Mouse (Mus musculus) liver, embryonic 15.5 days (tissue): Measurements from ENCODE around the gene Pla2r1. TPM values are rescaled to one million over a fixed set of nuclear protein-coding genes. Genes with fewer than 3 reads are reported as not detected.

ENCODE experiments used
- ATAC-seq: fragments of 200-750 bp; cut with Nextera tagmentation; 2 replicates; pipeline ENCODE4 v1.8.0; 2017; ENCODE audit warnings: moderate number of reproducible peaks, mild to moderate bottlenecking, moderate library complexity; ENCODE audit not compliant: insufficient read depth
- H3K27ac ChIP-seq: fragments of 300-500 bp; sonication (generic); replicated peaks from 2 replicates; pipeline ENCODE4 v1.5.1; 2015; ENCODE audit warnings: mild to moderate bottlenecking, inconsistent platforms
- H3K27me3 ChIP-seq: fragments of 300-500 bp; sonication (generic); 2 replicates; pipeline ENCODE4 v1.6.1; 2015; ENCODE audit warnings: mild to moderate bottlenecking, inconsistent platforms
- H3K36me3 ChIP-seq: fragments of 300-500 bp; sonication (generic); replicated peaks from 2 replicates; pipeline ENCODE4 v1.6.1; 2015; ENCODE audit warnings: moderate library complexity, mild to moderate bottlenecking, inconsistent platforms
- H3K4me1 ChIP-seq: fragments of 300-500 bp; sonication (generic); replicated peaks from 2 replicates; pipeline ENCODE4 v1.6.1; 2015; ENCODE audit warnings: inconsistent platforms
- H3K4me2 ChIP-seq: fragments of 300-500 bp; sonication (generic); 2 replicates; pipeline ENCODE4 v1.6.1; 2015; ENCODE audit warnings: moderate library complexity, mild to moderate bottlenecking, inconsistent platforms
- H3K4me3 ChIP-seq: fragments of 300-500 bp; sonication (generic); replicated peaks from 2 replicates; pipeline ENCODE4 v1.5.1; 2015; ENCODE audit warnings: mild to moderate bottlenecking, inconsistent platforms
- H3K9ac ChIP-seq: fragments of 300-500 bp; sonication (generic); 2 replicates; pipeline ENCODE4 v1.6.1; 2015; ENCODE audit warnings: moderate library complexity, mild to moderate bottlenecking, inconsistent platforms
- H3K9me3 ChIP-seq: fragments of 300-500 bp; sonication (generic); replicated peaks from 2 replicates; pipeline ENCODE4 v1.6.1; 2016; ENCODE audit warnings: inconsistent platforms
- WGBS: fragments of 180-500 bp; shearing (Covaris S2); methylation state at CpG from one replicate; pipeline ENCODE4 v1.1.7; 2015; ENCODE audit warnings: mixed read lengths; ENCODE audit not compliant: insufficient replicate concordance; 5-methylcytosine and 5-hydroxymethylcytosine counted together
- polyA plus RNA-seq: library from polyadenylated mRNA; unstranded; fragments of >200 nt; fragmentation: Nextera tagmentation; extraction: Ambion mirVana; gene quantifications from 2 replicates; pipeline ENCODE4 v1.2.1, GENCODE M21; 2015

The Pla2r1 gene
- polyA plus RNA-seq, 1 experiment from 2014 or later, result 0.23 TPM

DNA sequence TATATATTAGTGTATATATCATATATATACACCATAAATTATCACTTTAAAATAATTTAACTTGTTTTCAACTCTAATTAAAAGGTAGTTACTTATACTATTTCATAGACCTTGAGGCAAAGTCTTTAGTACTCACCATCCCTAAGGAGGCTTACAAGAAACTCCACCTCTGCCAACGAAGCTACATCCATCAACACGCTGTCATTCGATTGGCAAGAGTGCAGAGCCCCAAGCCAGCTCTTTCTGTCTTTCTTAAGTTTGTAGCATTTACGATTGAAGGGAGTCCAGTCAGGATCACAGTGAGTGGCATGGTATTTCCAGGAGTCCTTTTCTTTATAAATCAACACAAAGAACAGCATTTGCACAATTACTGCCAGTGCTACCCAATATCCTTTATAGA lies 49.1 kb downstream of the Pla2r1 start:
- Histone ChIP-seq H3K4me1 (no peaks in the 10 kb centered on the region), H3K4me3 (no peak overlapping the region), H3K4me2 (no peak overlapping the region), H3K9me3 (no peaks in the 10 kb centered on the region), H3K27ac (no peak overlapping the region), H3K36me3 (no peaks in the 10 kb centered on the region), H3K27me3 (no peaks in the 10 kb centered on the region), H3K9ac (no peak overlapping the region)
- WGBS, result 68% methylated on average over 4 of the region's 4 CpGs
- ATAC-seq, result no peak

DNA sequence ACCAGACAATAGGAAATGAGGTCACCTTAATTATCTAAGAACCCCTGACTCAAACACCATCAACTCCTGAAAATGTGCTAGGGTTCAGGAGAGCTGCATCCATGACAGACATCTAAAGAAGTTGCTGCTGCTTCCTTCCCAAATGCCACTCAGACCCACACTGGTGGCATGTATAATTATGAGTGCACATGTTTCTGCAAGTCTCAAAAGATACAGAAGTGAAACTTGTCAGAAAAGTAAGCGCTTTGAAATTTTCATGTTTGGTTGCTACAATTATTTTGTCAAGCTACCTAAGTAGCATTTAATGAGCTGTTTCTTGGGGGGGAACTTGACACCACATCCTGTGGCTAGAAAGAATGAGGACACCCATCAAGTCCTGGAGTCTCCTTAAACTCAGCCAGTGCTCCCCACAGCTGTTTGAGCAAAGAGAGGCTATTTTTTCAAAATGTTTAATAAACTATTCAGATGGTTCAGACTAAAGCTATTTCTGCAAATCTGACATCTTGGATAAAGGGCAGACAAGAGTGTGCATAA lies 52.5 kb downstream of the Pla2r1 start:
- H3K27me3 ChIP-seq, result no peaks in the 10 kb centered on the region
- WGBS, result 69% methylated on average over 1 of the region's 1 CpGs
- no peak overlapping the region for H3K4me2 ChIP-seq
- ATAC-seq, result no peak
- no peaks in the 10 kb centered on the region for H3K4me1 ChIP-seq
- H3K9ac ChIP-seq, result no peak overlapping the region
- H3K4me3 ChIP-seq, result no peak overlapping the region
- H3K27ac ChIP-seq, result no peak overlapping the region
- no peaks in the 10 kb centered on the region for H3K36me3 ChIP-seq
- no peaks in the 10 kb centered on the region for H3K9me3 ChIP-seq

DNA sequence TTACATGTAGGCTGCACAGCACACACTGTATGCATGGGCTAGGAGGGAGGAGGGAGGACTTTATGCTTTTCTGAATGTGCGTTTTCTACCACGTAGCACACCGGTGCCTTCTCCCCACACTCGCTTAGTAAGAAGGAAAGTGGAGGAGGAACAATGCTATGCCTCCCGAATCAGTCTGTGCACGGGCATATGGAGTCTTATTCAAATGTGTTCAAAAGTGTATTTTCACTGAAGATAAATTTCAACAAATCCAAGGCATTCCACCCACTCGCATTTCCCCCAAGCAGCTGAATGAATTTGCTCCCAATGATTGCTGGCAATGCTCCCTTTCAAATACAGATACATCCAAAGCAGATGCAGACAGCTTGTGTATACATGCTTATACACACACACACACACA lies 73.2 kb downstream of the Pla2r1 start:
- H3K27me3 ChIP-seq, result no peaks in the 10 kb centered on the region
- H3K4me2 ChIP-seq, result no peak overlapping the region
- no peaks in the 10 kb centered on the region for H3K4me1 ChIP-seq
- H3K36me3 ChIP-seq, result no peaks in the 10 kb centered on the region
- H3K9me3 ChIP-seq, result no peaks in the 10 kb centered on the region
- 75% methylated on average over 7 of the region's 7 CpGs for WGBS
- H3K9ac ChIP-seq, result no peak overlapping the region
- H3K27ac ChIP-seq, result no peak overlapping the region
- no peak for ATAC-seq
- no peak overlapping the region for H3K4me3 ChIP-seq

DNA sequence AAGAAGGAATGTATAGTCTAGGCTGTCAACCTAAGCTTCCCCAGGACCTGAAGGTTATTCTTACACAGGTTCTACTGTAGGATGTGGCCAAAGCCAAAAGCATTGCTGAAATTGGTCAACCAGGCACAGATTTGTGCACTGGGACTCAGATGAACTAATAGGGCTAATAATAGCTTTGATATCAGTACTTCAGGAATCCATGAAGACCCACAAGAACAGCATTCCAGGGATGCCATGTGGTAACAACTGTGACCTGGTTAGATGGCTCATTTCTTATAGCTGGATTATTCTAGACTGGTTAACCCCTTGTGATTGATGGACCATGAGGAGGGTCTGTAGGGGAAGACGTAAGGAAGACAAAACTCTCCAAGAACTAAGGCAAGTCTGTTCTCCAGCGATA lies 74.3 kb downstream of the Pla2r1 start:
- Histone ChIP-seq H3K36me3 (no peaks in the 10 kb centered on the region), H3K4me1 (no peaks in the 10 kb centered on the region), H3K27me3 (no peaks in the 10 kb centered on the region), H3K9me3 (no peaks in the 10 kb centered on the region), H3K27ac (no peak overlapping the region), H3K9ac (no peak overlapping the region), H3K4me3 (no peak overlapping the region), H3K4me2 (no peak overlapping the region)
- no peak for ATAC-seq
- 59% methylated on average over 2 of the region's 2 CpGs for WGBS

DNA sequence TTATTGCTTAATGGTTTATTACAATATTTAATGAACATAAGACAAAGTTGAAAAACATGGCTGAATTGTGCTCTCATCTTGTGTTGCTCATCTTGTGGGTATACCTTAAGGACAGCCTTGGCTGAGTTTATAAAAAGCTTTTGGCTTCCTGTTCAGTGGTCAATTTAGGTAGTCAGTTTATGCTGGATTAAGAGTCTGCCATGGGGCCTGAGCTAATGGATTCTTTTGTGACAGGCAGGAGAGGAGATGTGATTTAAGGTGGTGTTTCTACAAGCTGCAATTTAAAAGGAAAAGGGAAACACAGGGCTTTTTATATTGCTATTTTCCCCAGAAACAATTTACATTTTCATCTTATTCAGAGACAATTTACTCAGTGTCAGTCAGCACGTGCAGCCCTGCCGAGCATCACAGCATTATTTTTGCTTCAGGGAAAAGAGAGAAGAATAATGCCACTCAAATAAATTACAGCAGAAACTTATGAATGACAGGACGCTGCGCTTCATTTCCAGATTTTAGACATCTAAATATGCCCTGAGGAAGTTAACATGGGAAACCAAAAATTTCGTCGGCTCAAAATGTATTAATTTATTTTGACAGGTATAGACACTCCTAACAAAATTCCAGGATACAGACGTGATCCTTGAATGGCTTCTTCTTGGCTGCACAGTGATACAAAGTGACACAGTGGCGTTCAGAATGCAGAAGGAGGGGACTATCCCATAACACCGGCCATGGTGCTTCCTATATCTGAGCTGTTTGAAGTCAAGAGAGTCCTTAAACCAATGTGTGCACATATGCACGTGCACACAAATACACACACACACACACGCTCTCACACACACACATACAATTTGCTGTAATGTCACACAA lies 84.0 kb downstream of the Pla2r1 start:
- no peaks in the 10 kb centered on the region for H3K4me1 ChIP-seq
- no peaks in the 10 kb centered on the region for H3K27me3 ChIP-seq
- ATAC-seq, result no peak
- no peak overlapping the region for H3K9ac ChIP-seq
- no peak overlapping the region for H3K4me2 ChIP-seq
- WGBS, result 67% methylated on average over 11 of the region's 11 CpGs
- no peak overlapping the region for H3K4me3 ChIP-seq
- no peaks in the 10 kb centered on the region for H3K36me3 ChIP-seq
- no peaks in the 10 kb centered on the region for H3K9me3 ChIP-seq
- no peak overlapping the region for H3K27ac ChIP-seq

DNA sequence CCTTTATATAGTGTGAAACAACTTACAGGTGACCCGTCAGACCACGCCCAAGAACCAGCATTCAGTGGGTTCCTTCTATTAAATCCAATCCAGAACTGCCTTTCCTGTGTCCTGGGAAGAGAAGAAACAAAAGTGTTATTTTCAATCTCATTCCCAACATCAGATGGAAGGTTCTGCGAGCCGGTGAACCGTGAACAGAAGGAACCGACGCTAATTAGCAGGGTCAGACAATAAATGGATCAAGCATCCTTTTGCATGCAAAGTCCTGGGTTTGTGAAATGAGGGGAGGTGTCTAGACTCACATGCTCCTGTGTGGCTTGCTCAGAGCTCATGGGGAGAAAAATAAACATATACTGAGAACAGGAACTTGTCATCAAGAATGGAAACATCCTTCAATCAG lies 100.7 kb downstream of the Pla2r1 start:
- no peak for ATAC-seq

DNA sequence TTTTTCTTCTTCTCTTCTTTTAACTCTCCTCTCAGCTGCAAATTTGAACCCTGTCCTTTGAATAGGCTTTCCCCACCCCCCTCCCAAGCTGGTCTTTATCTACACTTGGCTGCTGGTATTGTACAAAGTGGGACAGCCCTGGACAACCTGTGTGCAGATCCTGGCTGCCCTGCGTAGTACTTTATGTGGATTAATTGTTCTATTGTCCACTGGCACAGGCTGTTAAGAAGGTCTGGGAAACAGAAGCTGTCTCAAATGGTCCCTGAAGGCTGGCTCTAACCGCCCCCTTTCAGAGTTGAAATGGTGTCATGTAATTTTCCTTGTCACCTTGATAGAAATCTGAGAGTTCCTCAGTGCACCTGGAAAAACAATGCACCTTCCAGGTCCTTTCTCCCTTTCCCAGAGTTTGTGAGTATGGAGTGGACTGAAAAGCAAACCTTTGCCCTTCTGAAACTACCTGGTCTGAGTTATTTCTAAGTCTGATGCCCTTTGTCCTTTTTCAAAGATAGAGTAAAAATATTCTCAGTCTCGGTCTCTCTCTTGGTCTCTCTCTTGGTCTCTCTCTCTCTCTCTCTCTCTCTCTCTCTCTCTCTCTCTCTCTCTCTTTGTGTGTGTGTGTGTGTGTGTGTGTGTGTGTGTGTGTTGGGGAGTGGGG lies 101.9 kb downstream of the Pla2r1 start:
- H3K4me2 ChIP-seq, result no peak overlapping the region
- H3K36me3 ChIP-seq, result no peaks in the 10 kb centered on the region
- no peak for ATAC-seq

More for the DNA sequence above, 100.7 kb downstream of the Pla2r1 start:
- H3K9me3 ChIP-seq, result no peaks in the 10 kb centered on the region
- no peaks in the 10 kb centered on the region for H3K4me1 ChIP-seq
- H3K36me3 ChIP-seq, result no peaks in the 10 kb centered on the region
- H3K4me3 ChIP-seq, result no peak overlapping the region
- H3K4me2 ChIP-seq, result no peak overlapping the region
- H3K27ac ChIP-seq, result no peak overlapping the region
- 83% methylated on average over 7 of the region's 7 CpGs for WGBS
- no peak overlapping the region for H3K9ac ChIP-seq
- no peaks in the 10 kb centered on the region for H3K27me3 ChIP-seq

DNA sequence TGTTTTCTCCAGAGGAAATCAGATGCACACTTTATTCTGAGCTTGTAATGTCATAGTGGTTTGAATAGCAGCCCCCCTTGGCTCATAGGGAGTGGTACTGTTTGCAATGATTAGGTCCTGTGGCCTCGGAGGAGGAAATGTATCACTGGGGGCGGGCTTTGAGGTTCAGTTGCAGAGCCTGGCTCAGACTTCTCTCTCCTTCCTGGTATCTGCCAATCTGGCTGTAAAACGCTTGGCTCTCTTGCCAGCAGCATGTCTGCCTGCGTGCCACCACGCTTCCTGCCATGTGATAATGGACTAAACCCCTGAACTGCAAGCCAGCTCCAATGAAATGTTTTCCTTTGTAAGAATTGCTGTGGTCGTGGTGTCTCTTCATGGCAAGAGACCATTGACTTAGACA lies 103.4 kb downstream of the Pla2r1 start:
- H3K4me2 ChIP-seq, result no peak overlapping the region
- H3K36me3 ChIP-seq, result no peaks in the 10 kb centered on the region
- H3K27me3 ChIP-seq, result no peaks in the 10 kb centered on the region
- no peak overlapping the region for H3K4me3 ChIP-seq
- WGBS, result 18% methylated on average over 6 of the region's 6 CpGs
- no peak for ATAC-seq
- no peaks in the 10 kb centered on the region for H3K9me3 ChIP-seq
- no peaks in the 10 kb centered on the region for H3K4me1 ChIP-seq
- H3K27ac ChIP-seq, result no peak overlapping the region
- no peak overlapping the region for H3K9ac ChIP-seq

More for the DNA sequence above, 101.9 kb downstream of the Pla2r1 start:
- H3K9me3 ChIP-seq, result no peaks in the 10 kb centered on the region
- no peaks in the 10 kb centered on the region for H3K4me1 ChIP-seq
- no peak overlapping the region for H3K9ac ChIP-seq
- H3K27me3 ChIP-seq, result no peaks in the 10 kb centered on the region
- WGBS, result 47% methylated on average over 3 of the region's 3 CpGs
- no peak overlapping the region for H3K4me3 ChIP-seq
- H3K27ac ChIP-seq, result no peak overlapping the region

DNA sequence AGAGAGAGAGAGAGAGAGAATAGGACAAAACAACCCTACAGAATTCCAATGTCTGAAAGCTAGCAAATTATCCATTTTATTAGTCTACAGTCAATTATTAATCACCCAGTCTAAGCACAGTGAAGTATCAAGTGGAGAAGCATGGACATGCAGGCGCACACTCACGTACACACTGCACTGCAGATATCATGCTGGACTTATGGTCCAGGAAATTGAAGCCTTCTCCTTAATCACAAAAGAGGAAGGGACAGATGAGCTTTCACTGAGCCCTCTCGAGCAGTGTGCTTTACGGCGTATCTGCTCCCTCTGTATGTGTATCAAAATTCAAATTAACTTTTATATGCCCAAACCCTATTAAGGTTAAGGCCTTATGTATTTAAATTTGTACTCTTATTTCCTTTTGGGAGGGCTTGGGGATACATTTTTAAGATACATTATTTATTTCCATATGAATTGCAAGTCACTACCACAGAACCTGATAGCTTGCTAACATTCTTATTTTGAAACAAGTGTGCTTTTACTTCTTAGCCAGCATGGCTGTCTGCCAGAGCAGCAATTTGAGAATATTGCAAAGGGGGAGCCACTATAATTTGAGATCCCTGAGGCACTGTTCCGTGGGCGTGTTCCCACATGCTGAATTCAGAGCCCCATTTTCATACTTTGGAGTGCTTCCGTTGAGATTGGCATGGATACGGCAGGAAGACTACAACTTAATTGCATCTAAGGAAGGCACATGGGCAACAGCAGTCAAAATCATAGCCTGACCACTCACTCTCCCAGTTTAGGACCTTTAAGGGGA lies 108.2 kb downstream of the Pla2r1 start:
- Histone ChIP-seq H3K9me3 (no peaks in the 10 kb centered on the region), H3K36me3 (no peaks in the 10 kb centered on the region), H3K4me1 (no peaks in the 10 kb centered on the region), H3K27ac (no peak overlapping the region), H3K4me3 (no peak overlapping the region), H3K4me2 (no peak overlapping the region), H3K9ac (no peak overlapping the region), H3K27me3 (no peaks in the 10 kb centered on the region)
- WGBS, result 56% methylated on average over 9 of the region's 9 CpGs
- ATAC-seq, result no peak

DNA sequence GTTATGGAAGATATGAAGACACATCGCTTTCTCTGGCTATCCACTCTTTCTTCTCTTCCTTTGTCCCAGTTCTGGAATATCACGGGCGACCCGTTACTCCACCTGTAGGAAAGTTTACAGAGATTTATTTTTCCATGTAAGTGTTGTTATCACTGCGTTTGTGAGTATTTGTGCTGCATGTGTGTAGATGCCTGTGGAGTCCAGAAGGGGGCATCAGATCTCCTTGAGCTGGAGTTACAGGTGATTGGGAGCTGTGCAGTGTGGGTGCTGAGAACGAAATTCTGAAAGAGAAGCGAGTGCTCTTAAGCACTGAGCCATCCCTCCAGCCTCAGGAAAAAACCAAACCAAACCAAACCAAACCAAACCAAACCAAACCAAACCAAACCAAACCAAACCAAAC lies 109.8 kb downstream of the Pla2r1 start:
- H3K27me3 ChIP-seq, result no peaks in the 10 kb centered on the region
- H3K36me3 ChIP-seq, result no peaks in the 10 kb centered on the region
- H3K4me3 ChIP-seq, result no peak overlapping the region
- no peaks in the 10 kb centered on the region for H3K4me1 ChIP-seq
- WGBS, result 71% methylated on average over 7 of the region's 7 CpGs
- no peaks in the 10 kb centered on the region for H3K9me3 ChIP-seq
- no peak overlapping the region for H3K27ac ChIP-seq
- no peak for ATAC-seq
- H3K4me2 ChIP-seq, result no peak overlapping the region
- H3K9ac ChIP-seq, result no peak overlapping the region

DNA sequence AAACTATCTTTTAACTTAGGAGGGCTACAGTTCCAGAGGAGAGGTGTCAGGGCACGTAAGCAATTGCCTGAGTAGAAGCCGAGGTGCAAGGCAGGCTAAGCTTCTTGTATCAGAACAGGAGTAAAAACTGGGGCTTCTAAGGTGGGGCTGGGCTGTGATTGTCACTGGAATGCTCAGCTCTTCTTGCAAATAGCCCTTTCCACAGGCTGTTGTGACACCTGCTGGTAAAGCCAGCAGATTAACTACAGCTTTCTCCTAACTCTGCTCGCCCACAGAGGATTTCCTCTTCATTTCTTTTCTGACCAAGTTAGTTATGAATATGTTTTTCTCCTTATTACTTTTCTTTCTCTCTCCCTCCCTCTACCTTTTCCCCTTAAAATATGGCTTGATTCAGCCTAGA lies 111.2 kb downstream of the Pla2r1 start:
- ATAC-seq, result no peak
- Histone ChIP-seq H3K27me3 (no peaks in the 10 kb centered on the region), H3K4me1 (no peaks in the 10 kb centered on the region), H3K27ac (no peak overlapping the region), H3K9ac (no peak overlapping the region), H3K4me2 (no peak overlapping the region), H3K4me3 (no peak overlapping the region), H3K9me3 (no peaks in the 10 kb centered on the region), H3K36me3 (no peaks in the 10 kb centered on the region)
- 22% methylated on average over 3 of the region's 3 CpGs for WGBS
